19 mouse cellular contexts compared by ENCODE assay signal in the genomic region with DNA sequence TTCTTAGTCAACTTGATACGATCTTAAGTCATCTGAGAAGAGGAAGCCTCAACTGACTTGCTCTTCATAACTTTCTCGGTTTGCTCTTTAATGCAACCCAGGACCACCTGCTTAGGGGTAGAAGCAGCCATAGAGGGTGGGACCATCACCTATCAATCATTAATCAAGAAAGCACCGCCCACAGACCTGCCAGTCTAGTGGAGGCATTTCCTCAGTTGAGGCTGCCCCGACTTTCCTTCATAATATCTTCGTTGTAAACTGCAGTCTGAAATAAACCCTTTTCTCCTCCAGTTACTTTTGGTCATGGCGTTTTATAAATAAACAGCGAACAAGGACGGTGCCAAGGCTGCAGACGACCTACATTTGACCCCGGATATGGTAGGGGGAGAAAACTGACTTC. TPM values are rescaled to one million over a fixed set of nuclear protein-coding genes. Genes with fewer than 3 reads are reported as not detected.
DNase-seq lines count a peak whose midpoint lies in the region; ATAC-seq lines count a peak whose summit lies in the region.
"Had no signal": no experiment of that assay in that cellular context is flagged by ENCODE, and none has a peak within 500 bp of the region (broad histone marks: within the 10 kb centered on the region; RNA-seq: fewer than 3 reads in every experiment).

No protein-coding gene starts in this region.

- H3K9ac ChIP-seq in liver, embryonic 15.5 days: no peak overlapping the region
- H3K9ac ChIP-seq in liver, embryonic 12.5 days: no peak overlapping the region
- H3K9ac ChIP-seq in intestine, embryonic 15.5 days: 0 out of 2 replicates have a peak overlapping the region, but pooled peaks have one; percentile 8
- H3K9ac ChIP-seq: hindbrain, embryonic 12.5 days; liver, embryonic 13.5 days; midbrain, embryonic 12.5 days; neural tube, embryonic 15.5 days had no signal

- no peaks in the 10 kb centered on the region for H3K27me3 ChIP-seq in liver, embryonic 15.5 days
- no peaks in the 10 kb centered on the region for H3K27me3 ChIP-seq in liver, embryonic 12.5 days (replicated peaks)
- H3K27me3 ChIP-seq in intestine, embryonic 15.5 days (replicated peaks): no peaks in the 10 kb centered on the region
- H3K27me3 ChIP-seq: hindbrain, embryonic 12.5 days; midbrain, embryonic 12.5 days; neural tube, embryonic 15.5 days had no signal

- no peak overlapping the region for H3K4me3 ChIP-seq in liver, embryonic 15.5 days (replicated peaks)
- no peak overlapping the region for H3K4me3 ChIP-seq in liver, embryonic 12.5 days
- 0 out of 2 replicates have a peak overlapping the region, but pooled peaks have one; percentile 9 for H3K4me3 ChIP-seq in intestine, embryonic 15.5 days (replicated peaks)
- H3K4me3 ChIP-seq: heart, embryonic 10.5 days; hindbrain, embryonic 12.5 days; liver, embryonic 13.5 days; midbrain, embryonic 12.5 days; neural tube, embryonic 15.5 days had no signal

- peak overlapping the region; percentile 25 for H3K4me2 ChIP-seq in liver, embryonic 15.5 days
- no peak overlapping the region for H3K4me2 ChIP-seq in liver, embryonic 12.5 days
- H3K4me2 ChIP-seq in intestine, embryonic 15.5 days (replicated peaks): peak overlapping the region; percentile 39
- H3K4me2 ChIP-seq: hindbrain, embryonic 12.5 days; liver, embryonic 13.5 days; midbrain, embryonic 12.5 days; neural tube, embryonic 15.5 days had no signal

- 0 out of 2 replicates have a peak, but pooled peaks cover 5% of the 10 kb centered on the region for H3K4me1 ChIP-seq in liver, embryonic 15.5 days (replicated peaks)
- peaks cover 4% of the 10 kb centered on the region; the same call in 1 of the 2 replicates for H3K4me1 ChIP-seq in liver, embryonic 12.5 days
- H3K4me1 ChIP-seq in intestine, embryonic 15.5 days (replicated peaks): peaks cover 4% of the 10 kb centered on the region; the same call in 1 of the 2 replicates
- H3K4me1 ChIP-seq: heart, embryonic 10.5 days; hindbrain, embryonic 12.5 days; midbrain, embryonic 12.5 days; neural tube, embryonic 15.5 days had no signal

- no peak for ATAC-seq in liver, embryonic 15.5 days (ENCODE audit: insufficient read depth)
- ATAC-seq in liver, embryonic 12.5 days: no peak
- ATAC-seq in intestine, embryonic 15.5 days: peak; percentile 81
- ATAC-seq in granulocyte monocyte progenitor cell, adult 5-6 weeks (replicated peaks; ENCODE audit: poor library complexity, severe bottlenecking): no peak
- ATAC-seq: inflammation-experienced regulatory T-cells, adult 6 months had no signal

- no peaks in the 10 kb centered on the region for H3K36me3 ChIP-seq in liver, embryonic 15.5 days (replicated peaks)
- no peaks in the 10 kb centered on the region for H3K36me3 ChIP-seq in liver, embryonic 12.5 days
- no peaks in the 10 kb centered on the region for H3K36me3 ChIP-seq in intestine, embryonic 15.5 days
- H3K36me3 ChIP-seq: G1E; heart, embryonic 10.5 days; hindbrain, embryonic 12.5 days; liver, embryonic 13.5 days; midbrain, embryonic 12.5 days; neural tube, embryonic 15.5 days had no signal

- 45% methylated on average over 10 of the region's 10 CpGs for WGBS in liver, embryonic 15.5 days (ENCODE audit: insufficient replicate concordance)
- WGBS in liver, embryonic 12.5 days (ENCODE audit: insufficient replicate concordance): 50% methylated on average over 10 of the region's 10 CpGs
- 24% methylated on average over 10 of the region's 10 CpGs for WGBS in intestine, embryonic 15.5 days

- DNase-seq in kidney, adult 9 months: peak; percentile 79
- DNase-seq in kidney, postnatal 36 days: peak; percentile 60 to 64
- DNase-seq in right cerebral cortex, postnatal 36 days (ENCODE audit: low spot score in 2 of 2): no peak
- DNase-seq in right cerebral cortex, postnatal 10 days (ENCODE audit: low spot score in 2 of 2): no peak
- DNase-seq: cerebellum, adult 9-10 months; heart, postnatal 10 days; liver, embryonic 13.5 days; right cerebral cortex, postnatal 4 days; thymus, postnatal 4 days had no signal

- H3K9me3 ChIP-seq in liver, embryonic 15.5 days (replicated peaks): no peaks in the 10 kb centered on the region
- H3K9me3 ChIP-seq in liver, embryonic 12.5 days (replicated peaks): no peaks in the 10 kb centered on the region
- H3K9me3 ChIP-seq in intestine, embryonic 15.5 days: no peaks in the 10 kb centered on the region
- H3K9me3 ChIP-seq: G1E; heart, embryonic 10.5 days; hindbrain, embryonic 12.5 days; liver, embryonic 13.5 days; midbrain, embryonic 12.5 days; neural tube, embryonic 15.5 days had no signal

- no peak overlapping the region for H3K27ac ChIP-seq in liver, embryonic 15.5 days (replicated peaks)
- no peak overlapping the region for H3K27ac ChIP-seq in liver, embryonic 12.5 days
- no peak overlapping the region for H3K27ac ChIP-seq in intestine, embryonic 15.5 days
- H3K27ac ChIP-seq: heart, embryonic 10.5 days; hindbrain, embryonic 12.5 days; liver, embryonic 13.5 days; midbrain, embryonic 12.5 days; neural tube, embryonic 15.5 days had no signal

RNA-seq across cellular contexts. Expression of a gene that starts 46.0 kb away (rescaled TPM):
- polyA plus RNA-seq in liver, embryonic 15.5 days (2015; fragmentation: Nextera tagmentation; extraction: Ambion mirVana): 13.6 and 14.8 TPM in 2 replicates
- 24.7 and 27.4 TPM in 2 replicates for polyA plus RNA-seq in liver, embryonic 12.5 days (2016; fragmentation: Nextera tagmentation; extraction: Ambion mirVana)
- 64.7 and 73.8 TPM in 2 replicates for polyA plus RNA-seq in intestine, embryonic 15.5 days (2015; fragmentation: Nextera tagmentation; extraction: Ambion mirVana)
- 18.4 and 23.4 TPM in 2 replicates for total RNA-seq in granulocyte monocyte progenitor cell, adult 5-6 weeks (2014; fragmentation: Nextera tagmentation)
- total RNA-seq in granulocyte monocyte progenitor cell, adult 5-6 weeks (2017): 40.1 and 46.9 TPM in 2 replicates

RNA-seq across cellular contexts. Expression of a gene that starts 55.4 kb away (rescaled TPM):
- polyA plus RNA-seq in liver, embryonic 15.5 days (2015; fragmentation: Nextera tagmentation; extraction: Ambion mirVana): 2.0 and 2.5 TPM in 2 replicates
- 2.8 and 3.1 TPM in 2 replicates for polyA plus RNA-seq in liver, embryonic 12.5 days (2016; fragmentation: Nextera tagmentation; extraction: Ambion mirVana)
- polyA plus RNA-seq in intestine, embryonic 15.5 days (2015; fragmentation: Nextera tagmentation; extraction: Ambion mirVana): 11.6 and 12.0 TPM in 2 replicates
- 6.9 and 8.1 TPM in 2 replicates for total RNA-seq in granulocyte monocyte progenitor cell, adult 5-6 weeks (2014; fragmentation: Nextera tagmentation)
- total RNA-seq in granulocyte monocyte progenitor cell, adult 5-6 weeks (2017): 17.2 and 19.6 TPM in 2 replicates

RNA-seq across cellular contexts. Expression of a gene that starts 55.5 kb away (rescaled TPM):
- 9.4 and 11.2 TPM in 2 replicates for polyA plus RNA-seq in liver, embryonic 15.5 days (2015; fragmentation: Nextera tagmentation; extraction: Ambion mirVana)
- polyA plus RNA-seq in liver, embryonic 12.5 days (2016; fragmentation: Nextera tagmentation; extraction: Ambion mirVana): 12.8 and 12.9 TPM in 2 replicates
- 31.6 and 40.1 TPM in 2 replicates for polyA plus RNA-seq in intestine, embryonic 15.5 days (2015; fragmentation: Nextera tagmentation; extraction: Ambion mirVana)
- total RNA-seq in granulocyte monocyte progenitor cell, adult 5-6 weeks (2014; fragmentation: Nextera tagmentation): 8.8 and 11.6 TPM in 2 replicates
- total RNA-seq in granulocyte monocyte progenitor cell, adult 5-6 weeks (2017): 7.7 and 17.8 TPM in 2 replicates

Comparison
In these comparisons a context has a peak if more than half of its experiments do, and no peak if none do; other contexts are left out.
1. DNase-seq: peak in kidney, adult 9 months (single experiment) and kidney, postnatal 36 days (2 of 2); none in right cerebral cortex, postnatal 36 days (0 of 2) and right cerebral cortex, postnatal 10 days (0 of 2).